In the genomic region with DNA sequence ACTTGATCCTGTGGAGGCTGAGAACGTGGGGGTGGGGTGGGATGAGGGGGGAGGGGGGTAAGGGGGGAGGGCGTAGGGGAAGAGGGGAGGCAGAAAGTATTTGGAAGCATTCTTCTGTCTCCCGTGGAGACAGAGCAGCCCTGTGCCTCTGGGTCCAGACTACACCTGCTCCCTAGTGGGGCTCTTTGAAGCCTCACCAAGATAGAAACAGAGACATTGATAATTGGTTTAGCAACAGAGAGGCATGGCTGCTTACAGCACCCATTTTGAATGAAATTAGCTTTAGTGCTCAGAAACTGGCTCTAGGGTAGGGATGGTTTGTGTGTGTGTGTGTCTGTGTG, we compare ENCODE assay signal across 9 mouse cellular contexts. TPM values are rescaled to one million over a fixed set of nuclear protein-coding genes. Genes with fewer than 3 reads are reported as not detected.
A peak's percentile ranks its signal among the peaks of the same experiment; 100 is the strongest.
DNase-seq lines count a peak whose midpoint lies in the region; ATAC-seq and TF ChIP-seq lines count a peak whose summit lies in the region.
"Had no signal": no experiment of that assay in that cellular context is flagged by ENCODE, and none has a peak within 500 bp of the region (broad histone marks: within the 10 kb centered on the region; RNA-seq: fewer than 3 reads in every experiment).

No protein-coding gene starts in this region.

- TF ChIP-seq CTCF in lung, embryonic 14.5 days (IDR thresholded peaks at IDR 0.05; ENCODE audit: low read depth), result no peak
- TF ChIP-seq CTCF in lung, adult 2 months (IDR thresholded peaks at IDR 0.05; ENCODE audit: insufficient read depth, low read length), result no peak

- DNase-seq in lung, embryonic 14.5 days, result no peak
- no peak for DNase-seq in lung, adult 2 months
- DNase-seq in embryonic facial prominence, embryonic 14.5 days (ENCODE audit: low spot score), result no peak
- peak; percentile 46 for DNase-seq in induced T-regulatory cell, adult 2 months (ENCODE audit: low read depth)
- no peak for DNase-seq in testis, postnatal 14 days (ENCODE audit: low spot score)
- DNase-seq in gastrocnemius, postnatal 10 days, result no peak

- peak overlapping the region; percentile 33; the same call in 1 of the 2 replicates for H3K27ac ChIP-seq in lung, embryonic 14.5 days (ENCODE audit: low read depth)
- H3K27ac ChIP-seq in embryonic facial prominence, embryonic 14.5 days (replicated peaks; ENCODE audit: low read depth, low read length), result peak overlapping the region; percentile 9; the same call in 1 of the 2 replicates
- peak overlapping the region; percentile 76 for H3K27ac ChIP-seq in neural tube, embryonic 13.5 days (replicated peaks)

- H3K36me3 ChIP-seq in lung, embryonic 14.5 days (ENCODE audit: insufficient read depth), result peaks cover 4% of the 10 kb centered on the region; the same call in 1 of the 2 replicates
- 0 out of 2 replicates have a peak, but pooled peaks cover 6% of the 10 kb centered on the region for H3K36me3 ChIP-seq in embryonic facial prominence, embryonic 14.5 days (ENCODE audit: control insufficient read depth, insufficient read depth, low read length)
- H3K36me3 ChIP-seq in neural tube, embryonic 13.5 days, result 0 out of 2 replicates have a peak, but pooled peaks cover 3% of the 10 kb centered on the region
- H3K36me3 ChIP-seq: G1E had no signal

- no peaks in the 10 kb centered on the region for H3K27me3 ChIP-seq in lung, embryonic 14.5 days (ENCODE audit: insufficient read depth, low read length)
- H3K27me3 ChIP-seq in embryonic facial prominence, embryonic 14.5 days (replicated peaks; ENCODE audit: control insufficient read depth, insufficient read depth, low read length), result no peaks in the 10 kb centered on the region
- H3K27me3 ChIP-seq in neural tube, embryonic 13.5 days, result no peaks in the 10 kb centered on the region

- H3K4me3 ChIP-seq in lung, embryonic 14.5 days (ENCODE audit: low read depth, low read length), result no peak overlapping the region
- H3K4me3 ChIP-seq in lung, adult 2 months (replicated peaks; ENCODE audit: extremely low read depth, low read depth, low read length), result no peak overlapping the region
- H3K4me3 ChIP-seq in embryonic facial prominence, embryonic 14.5 days (ENCODE audit: low read depth, low read length), result no peak overlapping the region
- no peak overlapping the region for H3K4me3 ChIP-seq in neural tube, embryonic 13.5 days

- TF ChIP-seq POLR2A in lung, adult 2 months (IDR thresholded peaks at IDR 0.05; ENCODE audit: borderline replicate concordance, extremely low read depth, low read depth, low read length), result no peak

- no peaks in the 10 kb centered on the region for H3K9me3 ChIP-seq in lung, embryonic 14.5 days (ENCODE audit: low read depth, low read length)
- H3K9me3 ChIP-seq in embryonic facial prominence, embryonic 14.5 days (ENCODE audit: control insufficient read depth, low read length), result no peaks in the 10 kb centered on the region
- H3K9me3 ChIP-seq in neural tube, embryonic 13.5 days, result no peaks in the 10 kb centered on the region
- H3K9me3 ChIP-seq: G1E had no signal

- peak; percentile 30; the same call in 1 of the 2 replicates for ATAC-seq in lung, embryonic 14.5 days (ENCODE audit: insufficient read depth)
- ATAC-seq in embryonic facial prominence, embryonic 14.5 days (ENCODE audit: low read depth), result peak; percentile 48
- peak; percentile 45 for ATAC-seq in neural tube, embryonic 13.5 days (ENCODE audit: low read depth)
- ATAC-seq in cerebellum, adult (ENCODE audit: insufficient number of reproducible peaks, low FRiP score, low TSS enrichment), result no peak

- peaks cover 26% of the 10 kb centered on the region for H3K4me1 ChIP-seq in lung, embryonic 14.5 days (ENCODE audit: insufficient read depth)
- peaks cover 19% of the 10 kb centered on the region for H3K4me1 ChIP-seq in lung, adult 2 months (ENCODE audit: control insufficient read depth, insufficient read depth, low read length)
- peaks cover 31% of the 10 kb centered on the region for H3K4me1 ChIP-seq in embryonic facial prominence, embryonic 14.5 days (ENCODE audit: control insufficient read depth, insufficient read depth, low read length)
- H3K4me1 ChIP-seq in neural tube, embryonic 13.5 days (replicated peaks), result peaks cover 64% of the 10 kb centered on the region

- WGBS in lung, embryonic 14.5 days, result 6% methylated on average over 3 of the region's 3 CpGs
- 44% methylated on average over 3 of the region's 3 CpGs for WGBS in lung, adult 2 months
- 14% methylated on average over 2 of the region's 3 CpGs for WGBS in embryonic facial prominence, embryonic 14.5 days
- WGBS in neural tube, embryonic 13.5 days, result 0% methylated on average over 3 of the region's 3 CpGs

- H3K4me2 ChIP-seq in lung, embryonic 14.5 days, result no peak overlapping the region
- no peak overlapping the region for H3K4me2 ChIP-seq in embryonic facial prominence, embryonic 14.5 days (ENCODE audit: low read depth, low read length)
- H3K4me2 ChIP-seq in neural tube, embryonic 13.5 days, result no peak overlapping the region

- no peak overlapping the region for H3K9ac ChIP-seq in lung, embryonic 14.5 days
- no peak overlapping the region for H3K9ac ChIP-seq in embryonic facial prominence, embryonic 14.5 days (ENCODE audit: low read depth, low read length)
- no peak overlapping the region for H3K9ac ChIP-seq in neural tube, embryonic 13.5 days

RNA-seq across cellular contexts. Expression of gene St6gal1, which starts 46.3 kb away (rescaled TPM):
- 58.8 and 60.3 TPM in 2 replicates for polyA plus RNA-seq in lung, embryonic 14.5 days (2014; fragmentation: Nextera tagmentation; extraction: Ambion mirVana)
- 22.1 and 28.0 TPM in 2 replicates for polyA plus RNA-seq in lung, adult 2 months (2012; rRNA removed)
- 20.3 and 21.0 TPM in 2 replicates for polyA plus RNA-seq in embryonic facial prominence, embryonic 14.5 days (2014; fragmentation: Nextera tagmentation; extraction: Ambion mirVana)
- polyA plus RNA-seq in neural tube, embryonic 13.5 days (2015; fragmentation: Nextera tagmentation; extraction: Ambion mirVana), result 34.7 and 40.6 TPM in 2 replicates
- total RNA-seq in gastrocnemius, postnatal 10 days (2021), result 1 to 10 TPM; 9.5 to 9.8 TPM

Comparison
In these comparisons a context has a peak if more than half of its experiments do, and no peak if none do; other contexts are left out.
1. H3K27ac ChIP-seq: peak in every context shown above with its lines; median percentile 76 in neural tube, embryonic 13.5 days; 33 in lung, embryonic 14.5 days; 9 in embryonic facial prominence, embryonic 14.5 days.